Mouse (Mus musculus): ENCODE measurements around the gene Olfr466.

- TF ChIP-seq CTCF (IDR thresholded peaks at IDR 0.05; ENCODE audit: low read depth) (no peak), EP300 (optimal IDR thresholded peaks at IDR 0.05) (no peak)
These were observed 36.8 kb upstream of the Olfr466 start for GRCm38 (mm10) chr13:65113239-65113638.
